Mouse (Mus musculus) thymus, adult 2 months (tissue): Measurements from ENCODE around the gene Tmed10. TPM values are rescaled to one million over a fixed set of nuclear protein-coding genes. Genes with fewer than 3 reads are reported as not detected.

Experiments
- DNase-seq: peaks from one replicate; pipeline ENCODE4 v3.0.0; 2021
- H3K27ac ChIP-seq: fragments of 200-500 bp; 2 replicates; pipeline ENCODE4 v1.5.1; 2012; ENCODE audit warnings: low read length, control low read depth; ENCODE audit not compliant: control insufficient read depth, insufficient read depth
- H3K27me3 ChIP-seq: fragments of 200-500 bp; 2 replicates; pipeline ENCODE4 v1.6.1; 2012; ENCODE audit warnings: mild to moderate bottlenecking, low read length, moderate library complexity, mixed read lengths; ENCODE audit not compliant: control insufficient read depth, insufficient read depth
- H3K36me3 ChIP-seq: fragments of 200-500 bp; 2 replicates; pipeline ENCODE4 v1.6.1; 2012; ENCODE audit warnings: mild to moderate bottlenecking, low read length, moderate library complexity; ENCODE audit not compliant: control insufficient read depth, insufficient read depth
- H3K4me1 ChIP-seq: fragments of 200-500 bp; replicated peaks from 2 replicates; pipeline ENCODE4 v1.6.1; 2012; ENCODE audit warnings: low read length; ENCODE audit not compliant: control insufficient read depth, insufficient read depth
- H3K4me3 ChIP-seq: fragments of 200-500 bp; 2 replicates; pipeline ENCODE4 v1.5.1; 2012; ENCODE audit warnings: mild to moderate bottlenecking, low read length, control low read depth, moderate library complexity; ENCODE audit not compliant: control insufficient read depth, insufficient read depth
- CTCF ChIP-seq: fragments of 200-500 bp; IDR thresholded peaks from 2 replicates; pipeline ENCODE4 v1.5.1; 2012; ENCODE audit warnings: mild to moderate bottlenecking, control low read depth, low read length, moderate library complexity, borderline replicate concordance; ENCODE audit not compliant: control insufficient read depth, poor library complexity, insufficient read depth; ENCODE audit errors: extremely low read depth
- POLR2A ChIP-seq: fragments of 200-500 bp; IDR thresholded peaks from 2 replicates; pipeline ENCODE4 v1.6.1; 2012; ENCODE audit warnings: mild to moderate bottlenecking, low read length, control low read depth, moderate library complexity; ENCODE audit not compliant: control insufficient read depth, poor library complexity, insufficient read depth; ENCODE audit errors: extremely low read depth
- WGBS: fragments of 180-500 bp; shearing (Covaris S2); methylation state at CpG from one replicate; pipeline ENCODE4 v1.1.7; 2018; 5-methylcytosine and 5-hydroxymethylcytosine counted together
- polyA plus RNA-seq: library from polyadenylated mRNA; depleted of rRNA; stranded (reverse); fragments of >200 nt; gene quantifications from 2 replicates; pipeline ENCODE4 v1.2.3, GENCODE M21; 2012

Gene Tmed10
- polyA plus RNA-seq, 1 experiment = 152 TPM

DNA sequence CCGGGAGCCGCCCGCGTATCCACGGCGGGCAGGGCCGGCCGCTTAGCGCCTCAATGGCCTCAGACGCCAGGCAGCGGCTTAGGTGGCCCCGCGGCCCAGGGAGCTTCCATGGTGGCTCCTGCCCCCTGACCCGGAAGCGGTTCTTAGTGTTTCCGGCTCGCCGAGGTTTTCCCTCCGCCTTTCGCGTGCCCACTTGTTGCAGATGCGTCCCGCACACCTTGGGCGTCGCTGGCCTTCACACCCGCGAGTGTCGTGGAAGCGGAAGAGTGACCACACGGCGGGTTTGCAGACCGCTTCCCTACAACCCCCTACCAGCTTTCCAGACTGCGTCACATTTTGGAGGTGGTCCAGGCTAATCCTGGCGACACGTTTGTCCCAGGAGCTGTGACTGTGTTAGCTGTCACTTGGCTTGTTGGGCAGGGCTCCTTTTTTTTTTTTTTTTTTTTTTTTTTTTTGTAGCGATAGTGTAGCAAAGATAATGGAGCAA, 35.4 kb downstream of the Tmed10 start, which contains the start of gene Nek9:
Gene Nek9, minus strand, starts transcription at position 120 of the 487 bp plus-strand sequence.
- peak; percentile 93 for DNase-seq
- under 1% methylated on average over 36 of the region's 36 CpGs for WGBS
- no peaks in the 10 kb centered on the region for H3K27me3 ChIP-seq
- TF ChIP-seq POLR2A (peak; percentile 53; the same call in 1 of the 2 replicates), CTCF (no peak)
- peaks cover 4% of the 10 kb centered on the region for H3K4me1 ChIP-seq
- peak within 1 kb of the TSS; percentile 83 for H3K4me3 ChIP-seq
- peak within 1 kb of the TSS; percentile 45; the same call in 1 of the 2 replicates for H3K27ac ChIP-seq
- H3K36me3 ChIP-seq = peaks cover 9% of the 10 kb centered on the region

DNA sequence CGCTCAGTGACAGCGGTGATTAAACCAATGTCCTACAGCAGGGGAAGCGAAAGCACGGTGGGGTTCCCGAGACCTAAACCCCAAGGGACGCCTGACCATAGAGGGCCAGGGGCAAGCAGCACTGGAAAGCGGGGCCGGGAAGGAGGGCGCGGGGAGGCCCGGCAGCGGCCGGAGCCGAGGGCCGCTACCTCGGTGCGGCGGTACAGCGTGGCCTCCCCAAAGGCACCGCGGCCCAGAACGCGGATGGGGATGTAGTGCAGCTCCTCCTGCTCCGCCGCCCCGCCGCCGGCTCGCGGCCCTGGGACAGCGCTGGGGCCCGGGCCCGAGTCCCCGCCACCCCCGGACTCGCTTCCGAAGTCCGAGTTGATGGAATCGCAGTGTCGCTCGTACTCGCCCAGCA, 35.8 kb downstream of the Tmed10 start:
- Histone ChIP-seq H3K27ac (no peak overlapping the region), H3K36me3 (peaks cover 14% of the 10 kb centered on the region), H3K27me3 (no peaks in the 10 kb centered on the region), H3K4me1 (peaks cover 4% of the 10 kb centered on the region), H3K4me3 (peak overlapping the region; percentile 83)
- under 1% methylated on average over 42 of the region's 42 CpGs for WGBS
- TF ChIP-seq CTCF (0 out of 2 replicates have a peak, but pooled peaks have one; percentile 14), POLR2A (no peak)
- no peak for DNase-seq

DNA sequence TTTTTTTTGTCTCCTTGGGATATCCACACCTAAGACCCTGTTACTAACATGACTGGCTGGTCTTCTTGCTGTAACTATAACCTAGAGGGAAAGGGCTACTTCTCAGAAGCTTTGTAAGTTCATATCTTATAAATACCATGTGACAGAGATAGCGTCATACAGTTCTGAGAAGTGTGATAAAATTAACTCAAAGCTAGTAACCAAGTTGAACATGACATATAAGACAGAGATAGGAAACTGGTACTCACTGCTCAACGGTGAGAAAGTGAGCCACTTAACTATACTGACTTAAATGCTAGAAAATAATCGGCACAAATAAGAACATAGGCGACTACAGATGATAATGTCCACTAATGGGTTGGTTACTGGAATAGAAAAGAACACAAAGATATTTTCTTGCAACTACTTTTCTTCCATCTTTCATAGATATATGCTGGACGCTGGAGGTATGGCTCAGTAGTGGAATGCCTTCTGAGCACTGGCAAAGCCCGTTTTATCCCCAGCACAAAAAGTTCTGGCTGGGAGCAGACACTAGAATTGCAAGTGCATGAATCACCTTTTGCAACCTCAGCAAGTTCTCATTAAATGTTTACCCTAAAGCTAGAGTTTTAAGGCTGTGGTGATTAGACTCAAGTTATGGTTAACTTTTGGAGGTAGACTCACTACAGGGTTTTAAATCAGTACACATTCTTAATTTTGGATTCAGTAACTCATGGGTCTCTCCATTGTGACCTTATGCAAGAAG, 36.9 kb downstream of the Tmed10 start:
- 94% methylated on average over 6 of the region's 6 CpGs for WGBS
- Histone ChIP-seq H3K4me3 (no peak overlapping the region), H3K36me3 (peaks cover 22% of the 10 kb centered on the region), H3K27me3 (no peaks in the 10 kb centered on the region), H3K4me1 (peaks cover 4% of the 10 kb centered on the region), H3K27ac (no peak overlapping the region)
- no peak for DNase-seq
- no peak for TF ChIP-seq POLR2A
- no peak for TF ChIP-seq CTCF

DNA sequence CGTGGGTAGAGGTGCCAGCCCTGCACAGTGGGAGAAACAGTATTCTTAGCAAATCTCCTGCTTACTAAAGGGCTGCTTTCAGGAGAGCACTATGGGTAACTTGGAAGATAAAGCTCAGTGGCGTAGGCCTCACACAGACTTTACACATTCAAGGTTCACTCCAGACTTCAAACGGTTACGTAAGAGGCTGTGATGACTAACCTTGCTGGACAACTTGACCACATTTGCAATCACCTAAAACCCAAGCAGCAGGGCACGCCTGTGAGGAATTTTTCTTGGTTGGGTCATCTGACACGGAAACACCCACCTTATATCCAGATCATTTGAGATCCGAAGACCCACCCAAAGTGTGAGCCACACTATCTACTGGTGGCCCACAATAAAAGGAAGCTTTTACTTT, 44.5 kb downstream of the Tmed10 start:
- WGBS = 95% methylated on average over 7 of the region's 7 CpGs
- no peak for DNase-seq
- Histone ChIP-seq H3K27me3 (no peaks in the 10 kb centered on the region), H3K27ac (no peak overlapping the region), H3K4me1 (no peaks in the 10 kb centered on the region), H3K36me3 (peaks cover 66% of the 10 kb centered on the region), H3K4me3 (no peak overlapping the region)
- TF ChIP-seq CTCF (no peak), POLR2A (no peak)

DNA sequence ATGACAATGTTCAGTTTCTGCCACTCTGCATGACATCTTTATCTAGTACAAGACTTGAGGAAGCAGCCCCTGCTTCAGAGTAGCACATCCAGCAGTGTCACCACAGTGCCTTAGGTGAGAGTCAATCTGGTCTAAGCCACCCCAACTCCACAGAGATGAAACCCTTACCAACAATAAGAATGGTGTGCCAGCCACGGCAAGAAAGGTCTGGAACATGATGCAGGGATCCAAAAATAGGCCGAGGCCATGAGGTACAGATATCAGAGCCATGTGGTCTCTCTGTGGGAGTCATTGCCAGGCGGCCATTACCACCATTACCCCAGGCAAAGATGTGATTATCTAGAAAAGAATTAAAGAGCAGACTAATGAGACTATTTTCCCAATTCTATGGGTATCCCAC, 66.0 kb downstream of the Tmed10 start:
- 92% methylated on average over 3 of the region's 3 CpGs for WGBS

DNA sequence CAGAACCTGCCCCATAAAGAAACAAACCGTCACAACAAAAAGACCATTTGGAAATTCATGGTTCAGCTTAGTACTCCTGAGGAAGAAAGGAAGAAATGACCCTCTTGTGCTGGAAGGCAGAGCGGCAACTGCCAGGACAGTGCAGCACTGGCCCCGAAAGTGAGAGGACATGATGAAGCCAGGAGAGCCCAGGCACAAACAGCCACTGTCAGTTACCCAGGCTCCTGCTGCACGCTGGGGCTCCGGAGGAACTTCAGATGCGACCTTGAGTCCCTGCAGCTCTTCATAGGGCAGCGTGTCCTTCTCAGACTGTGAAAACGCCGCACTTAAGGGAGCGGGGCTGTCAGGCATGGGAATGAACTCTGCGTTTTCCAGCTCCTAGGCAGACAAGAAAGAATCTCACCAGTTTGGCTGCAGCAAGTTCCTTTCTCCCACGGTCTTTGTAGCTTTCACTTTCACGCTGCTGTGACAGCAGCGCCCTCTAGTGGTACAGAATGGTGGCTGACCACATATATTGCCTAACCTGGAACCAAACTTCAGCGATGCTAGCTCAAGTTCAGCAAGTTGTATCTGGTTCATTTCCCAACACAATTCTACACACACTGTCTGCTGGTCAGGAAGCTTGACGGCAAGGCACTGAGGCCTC, 69.3 kb downstream of the Tmed10 start:
- TF ChIP-seq CTCF (peak; percentile 48; the same call in 1 of the 2 replicates), POLR2A (no peak)
- peak; percentile 80 for DNase-seq
- peaks cover 3% of the 10 kb centered on the region for H3K4me1 ChIP-seq
- 42% methylated on average over 16 of the region's 16 CpGs for WGBS
- peak overlapping the region; percentile 22; the same call in 1 of the 2 replicates for H3K4me3 ChIP-seq
- no peaks in the 10 kb centered on the region for H3K27me3 ChIP-seq
- H3K36me3 ChIP-seq = peaks cover 57% of the 10 kb centered on the region
- H3K27ac ChIP-seq = no peak overlapping the region

More for the DNA sequence above, 66.0 kb downstream of the Tmed10 start:
- H3K36me3 ChIP-seq = peaks cover 65% of the 10 kb centered on the region
- DNase-seq = no peak
- H3K27ac ChIP-seq = no peak overlapping the region
- H3K27me3 ChIP-seq = no peaks in the 10 kb centered on the region
- peaks cover 3% of the 10 kb centered on the region for H3K4me1 ChIP-seq
- no peak overlapping the region for H3K4me3 ChIP-seq
- no peak for TF ChIP-seq POLR2A
- no peak for TF ChIP-seq CTCF

DNA sequence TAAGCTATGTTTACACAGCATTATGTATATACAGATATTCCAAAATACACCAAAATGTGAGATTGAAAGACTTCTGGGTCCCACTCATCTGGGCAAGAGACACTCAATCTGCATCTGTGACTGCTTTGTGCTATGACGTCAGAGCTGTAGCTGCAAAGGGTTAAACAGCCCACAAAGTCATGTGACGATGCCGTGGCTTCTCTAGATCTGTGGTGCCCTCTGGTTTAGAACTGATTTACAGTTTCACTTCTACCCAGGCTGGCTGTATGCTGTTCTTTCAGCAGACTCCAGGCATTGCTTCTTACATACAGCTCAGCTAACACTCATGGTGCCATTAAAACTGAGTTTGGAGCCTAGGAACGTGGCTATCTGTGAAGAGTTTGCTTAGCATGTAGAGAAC, 69.9 kb downstream of the Tmed10 start:
- H3K27ac ChIP-seq = no peak overlapping the region
- H3K4me1 ChIP-seq = peaks cover 3% of the 10 kb centered on the region
- H3K27me3 ChIP-seq = no peaks in the 10 kb centered on the region
- DNase-seq = peak; percentile 12
- H3K4me3 ChIP-seq = no peak overlapping the region
- peaks cover 50% of the 10 kb centered on the region for H3K36me3 ChIP-seq
- WGBS = 42% methylated on average over 4 of the region's 4 CpGs
- no peak for TF ChIP-seq POLR2A
- TF ChIP-seq CTCF = no peak
